Mouse (Mus musculus): ENCODE measurements around the gene Fktn. TPM values are rescaled to one million over a fixed set of nuclear protein-coding genes. Genes with fewer than 3 reads are reported as not detected.
A peak's percentile ranks its signal among the peaks of the same experiment; 100 is the strongest.
"Not testable (repeated sequence)": the region's sequence is repeated elsewhere in the genome, so short reads cannot be mapped to it uniquely, and the experiment has no call there.

The Fktn gene
- 4.6 and 7.4 TPM in 2 replicates for total RNA-seq (2017)

- peak; percentile 51 to 58; a peak in 3 of 4 replicates for ATAC-seq (replicated peaks in 1 of 2; ENCODE audit: insufficient read depth in 1 of 2, low FRiP score in 2 of 2, low TSS enrichment in 1 of 2, low read depth in 1 of 2, poor library complexity in 2 of 2, severe bottlenecking in 2 of 2)
Measured at GRCm38 (mm10) chr4:53713704-53714050, at the start of gene Fktn. TSS of gene Fktn (plus strand) at chr4:53713998.

GRCm38 (mm10) chr4:53682092-53682491 is 31.7 kb upstream of the Fktn start:
- ATAC-seq (replicated peaks in 1 of 2; ENCODE audit: insufficient read depth in 1 of 2, low FRiP score in 2 of 2, low TSS enrichment in 1 of 2, low read depth in 1 of 2, poor library complexity in 2 of 2, severe bottlenecking in 2 of 2): peak in 1 of 2 experiments; percentile 32; a peak in 2 of 4 replicates

GRCm38 (mm10) chr4:53688965-53689364 is 24.8 kb upstream of the Fktn start:
- ATAC-seq (replicated peaks in 1 of 2; ENCODE audit: insufficient read depth in 1 of 2, low FRiP score in 2 of 2, low TSS enrichment in 1 of 2, low read depth in 1 of 2, poor library complexity in 2 of 2, severe bottlenecking in 2 of 2): no peak

- no peak for ATAC-seq (replicated peaks in 1 of 2; ENCODE audit: insufficient read depth in 1 of 2, low FRiP score in 2 of 2, low TSS enrichment in 1 of 2, low read depth in 1 of 2, poor library complexity in 2 of 2, severe bottlenecking in 2 of 2)
Measured at GRCm38 (mm10) chr4:53691418-53691817, 22.4 kb upstream of the Fktn start.

DNA sequence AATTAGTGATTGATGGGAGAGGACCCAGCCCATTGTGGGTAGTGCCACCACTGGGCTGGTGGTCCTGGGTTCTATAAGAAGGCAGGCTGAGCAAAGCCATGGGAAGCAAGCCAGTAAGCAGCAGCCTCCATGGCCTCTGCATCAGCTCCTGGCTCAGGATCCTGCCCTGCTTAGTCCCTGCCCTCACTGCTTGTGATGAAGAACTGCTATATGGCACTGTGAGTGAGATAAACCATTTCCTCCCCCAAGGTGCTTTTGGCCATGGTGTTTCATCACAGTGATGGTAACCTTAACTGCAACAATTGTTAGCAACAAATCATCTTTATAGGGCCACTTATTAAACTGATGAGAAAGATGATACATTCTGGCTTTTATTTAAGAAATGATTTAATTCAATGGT is 4.6 kb upstream of the Fktn start:
- not testable (repeated sequence) for ATAC-seq (replicated peaks in 1 of 2; ENCODE audit: insufficient read depth in 1 of 2, low FRiP score in 2 of 2, low TSS enrichment in 1 of 2, low read depth in 1 of 2, poor library complexity in 2 of 2, severe bottlenecking in 2 of 2)

DNA sequence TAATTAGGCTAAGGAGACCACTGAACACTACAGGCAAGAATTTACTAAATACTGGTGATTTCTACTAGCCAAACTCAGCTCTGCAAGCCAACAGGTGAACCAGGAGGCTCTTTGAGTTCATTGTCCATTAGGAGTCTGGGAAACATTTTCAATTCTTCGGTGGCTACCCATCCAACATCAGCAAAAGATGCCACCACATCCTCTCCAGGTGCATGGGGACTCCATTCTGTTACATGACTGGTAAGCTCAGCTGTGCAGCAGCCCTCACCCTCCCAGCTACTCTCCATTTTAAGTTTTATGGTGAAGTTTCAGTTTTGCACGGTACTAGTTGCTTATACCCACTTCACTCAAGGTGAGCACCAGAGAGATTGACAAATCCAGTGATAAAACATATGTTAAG is 3.8 kb upstream of the Fktn start:
- no peak for ATAC-seq (replicated peaks in 1 of 2; ENCODE audit: insufficient read depth in 1 of 2, low FRiP score in 2 of 2, low TSS enrichment in 1 of 2, low read depth in 1 of 2, poor library complexity in 2 of 2, severe bottlenecking in 2 of 2)

- no peak for ATAC-seq (replicated peaks in 1 of 2; ENCODE audit: insufficient read depth in 1 of 2, low FRiP score in 2 of 2, low TSS enrichment in 1 of 2, low read depth in 1 of 2, poor library complexity in 2 of 2, severe bottlenecking in 2 of 2)
Measured at GRCm38 (mm10) chr4:53710555-53711328, 3.1 kb upstream of the Fktn start.

DNA sequence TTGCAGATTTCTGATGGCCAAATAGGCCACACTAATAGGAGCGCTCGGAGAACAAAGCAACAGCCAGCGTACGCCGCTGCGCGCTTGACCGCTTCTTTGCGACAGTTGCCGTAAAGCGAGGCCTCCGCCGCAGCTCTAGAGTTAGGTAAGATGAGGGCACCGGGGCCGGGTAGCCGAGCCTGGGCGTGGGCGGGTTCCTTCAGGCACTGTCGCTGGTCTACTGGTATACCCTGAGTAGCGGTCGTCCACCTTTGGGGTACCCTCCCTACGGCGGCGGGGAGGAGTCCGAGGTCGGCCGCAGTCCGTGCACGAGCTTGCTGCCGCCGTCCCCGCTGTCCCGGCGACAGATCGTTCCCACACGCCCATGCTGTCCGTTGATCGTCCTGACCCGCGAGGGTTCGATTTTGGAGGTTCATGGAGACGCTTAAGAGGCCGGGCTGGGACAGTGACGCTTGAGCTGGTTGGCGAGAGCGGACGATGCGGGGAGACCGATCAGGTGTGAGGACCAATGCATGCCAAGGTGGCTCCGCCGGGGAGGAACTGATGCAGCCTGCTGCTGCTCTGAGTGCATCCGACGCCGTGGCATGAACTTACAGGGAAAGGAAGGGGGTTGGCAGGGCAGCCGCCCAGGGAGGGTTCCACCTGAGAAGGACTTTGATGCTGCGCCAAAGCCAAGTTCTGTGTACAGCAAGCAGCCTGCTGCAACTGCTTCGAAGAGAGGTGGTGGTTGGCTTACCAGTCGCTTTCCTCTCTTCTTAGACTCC is 435 bp downstream of the Fktn start:
- peak; percentile 81 to 93 for ATAC-seq (replicated peaks in 1 of 2; ENCODE audit: insufficient read depth in 1 of 2, low FRiP score in 2 of 2, low TSS enrichment in 1 of 2, low read depth in 1 of 2, poor library complexity in 2 of 2, severe bottlenecking in 2 of 2)

DNA sequence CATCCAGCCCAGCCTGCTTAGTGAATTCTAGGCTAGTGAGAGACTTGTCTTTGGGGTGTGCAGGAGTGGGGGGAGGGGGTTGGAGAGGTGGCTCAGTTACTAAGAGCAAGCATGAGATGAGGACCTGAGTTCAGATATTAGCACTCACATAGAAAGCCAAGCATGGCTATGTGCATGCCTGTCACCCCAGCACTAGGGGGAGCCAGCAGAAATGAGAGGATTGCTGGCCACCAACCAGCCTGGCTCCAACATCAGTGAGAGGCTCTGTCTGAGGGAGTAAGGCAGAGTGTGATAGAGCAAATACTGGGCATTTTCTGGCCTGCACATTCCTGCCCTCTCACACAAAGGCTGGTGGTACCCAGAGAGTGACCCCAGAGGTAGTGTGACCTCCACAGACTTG is 2.2 kb downstream of the Fktn start:
- ATAC-seq (replicated peaks in 1 of 2; ENCODE audit: insufficient read depth in 1 of 2, low FRiP score in 2 of 2, low TSS enrichment in 1 of 2, low read depth in 1 of 2, poor library complexity in 2 of 2, severe bottlenecking in 2 of 2): no peak

- no peak for ATAC-seq (replicated peaks in 1 of 2; ENCODE audit: insufficient read depth in 1 of 2, low FRiP score in 2 of 2, low TSS enrichment in 1 of 2, low read depth in 1 of 2, poor library complexity in 2 of 2, severe bottlenecking in 2 of 2)
Measured at GRCm38 (mm10) chr4:53717546-53717945, 3.7 kb downstream of the Fktn start.

DNA sequence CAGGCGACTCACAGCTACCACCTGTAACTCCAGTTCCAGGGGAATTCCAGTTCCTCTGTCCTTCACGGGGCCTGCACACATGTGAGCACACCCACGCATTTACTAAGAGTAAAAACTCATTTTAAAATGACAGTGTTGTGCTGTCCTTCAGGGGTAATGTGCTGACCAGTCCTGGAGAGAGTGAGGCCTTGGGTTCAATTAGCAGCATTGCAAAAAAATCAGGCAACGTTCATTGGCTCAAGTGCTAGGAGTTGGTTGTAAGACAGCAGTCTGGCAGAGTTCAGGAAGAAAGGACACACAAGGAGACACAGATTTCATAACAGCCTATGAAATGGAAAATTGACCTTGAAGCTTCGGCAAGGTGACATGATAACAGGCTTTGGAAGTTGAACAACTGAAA is 4.5 kb downstream of the Fktn start:
- no peak for ATAC-seq (replicated peaks in 1 of 2; ENCODE audit: insufficient read depth in 1 of 2, low FRiP score in 2 of 2, low TSS enrichment in 1 of 2, low read depth in 1 of 2, poor library complexity in 2 of 2, severe bottlenecking in 2 of 2)

- ATAC-seq (replicated peaks in 1 of 2; ENCODE audit: insufficient read depth in 1 of 2, low FRiP score in 2 of 2, low TSS enrichment in 1 of 2, low read depth in 1 of 2, poor library complexity in 2 of 2, severe bottlenecking in 2 of 2): no peak
Measured at GRCm38 (mm10) chr4:53722506-53722905, 8.7 kb downstream of the Fktn start.

DNA sequence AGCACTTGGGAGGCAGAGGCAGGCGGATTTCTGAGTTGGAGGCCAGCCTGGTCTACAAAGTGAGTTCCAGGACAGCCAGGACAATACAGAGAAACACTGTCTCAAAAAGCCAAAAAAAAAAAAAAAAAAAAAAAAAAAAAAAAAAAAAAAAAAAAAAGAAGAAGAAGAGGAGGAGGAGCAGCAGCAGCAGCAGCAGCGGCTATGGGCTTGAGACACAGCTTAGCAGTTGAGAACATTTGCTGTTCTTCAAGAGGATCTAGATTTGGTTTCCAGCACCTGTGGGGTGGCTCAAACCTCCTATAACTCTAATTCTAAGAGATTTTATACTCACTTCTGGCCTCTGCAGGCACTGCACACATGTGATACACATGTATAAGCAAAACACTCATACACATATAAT is 12.3 kb downstream of the Fktn start:
- not testable (repeated sequence) for ATAC-seq (replicated peaks in 1 of 2; ENCODE audit: insufficient read depth in 1 of 2, low FRiP score in 2 of 2, low TSS enrichment in 1 of 2, low read depth in 1 of 2, poor library complexity in 2 of 2, severe bottlenecking in 2 of 2)

DNA sequence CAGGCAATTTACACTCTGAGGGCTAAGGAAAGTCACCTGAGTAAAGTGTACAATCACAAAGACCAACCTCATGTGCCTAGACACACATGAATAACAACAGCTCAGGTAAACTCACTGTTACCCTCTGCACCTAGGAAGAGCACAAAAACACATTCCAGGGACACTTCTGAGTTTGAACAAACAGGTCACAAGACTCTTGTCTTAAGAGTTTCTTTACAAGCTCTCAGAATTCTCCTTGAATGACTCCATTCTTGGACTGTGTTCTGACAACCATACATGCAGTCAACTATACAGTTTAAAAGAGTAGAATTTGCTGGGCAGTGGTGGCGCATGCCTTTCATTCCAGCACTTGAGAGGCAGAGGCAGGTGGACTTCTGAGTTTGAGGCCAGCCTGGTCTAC is 14.3 kb downstream of the Fktn start:
- no peak for ATAC-seq (replicated peaks in 1 of 2; ENCODE audit: insufficient read depth in 1 of 2, low FRiP score in 2 of 2, low TSS enrichment in 1 of 2, low read depth in 1 of 2, poor library complexity in 2 of 2, severe bottlenecking in 2 of 2)

DNA sequence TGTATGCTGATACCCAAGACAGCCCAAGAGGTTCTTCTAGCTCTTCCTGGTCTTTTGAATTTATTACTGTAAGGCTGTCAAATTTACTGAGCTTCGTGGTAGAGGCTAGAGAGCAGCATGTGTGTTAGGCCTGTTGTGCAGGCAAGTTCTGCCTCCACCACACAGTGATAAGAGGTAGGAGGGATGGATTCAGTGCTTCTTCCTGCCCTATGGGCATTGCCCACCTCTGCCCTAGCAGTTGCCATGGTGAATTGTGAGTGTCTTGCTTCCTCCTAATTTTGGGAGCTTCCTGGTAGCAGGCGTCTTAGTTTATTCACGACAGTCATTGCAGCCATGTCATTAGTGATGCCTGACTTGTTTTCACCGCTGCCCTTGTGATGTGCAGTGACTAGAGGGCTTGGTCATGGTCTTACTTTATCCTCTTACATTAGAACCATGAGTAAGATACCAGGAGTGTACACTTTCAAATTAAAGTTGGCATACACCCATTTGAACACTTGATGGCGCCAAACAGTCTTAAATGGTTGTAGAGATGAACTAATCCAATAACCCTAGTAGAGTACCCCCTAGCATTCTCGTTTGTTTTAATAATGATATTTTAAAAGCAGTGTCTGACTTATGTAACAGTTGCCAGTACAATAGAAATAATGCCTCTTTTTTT is 25.3 kb downstream of the Fktn start:
- ATAC-seq (replicated peaks in 1 of 2; ENCODE audit: insufficient read depth in 1 of 2, low FRiP score in 2 of 2, low TSS enrichment in 1 of 2, low read depth in 1 of 2, poor library complexity in 2 of 2, severe bottlenecking in 2 of 2): peak; percentile 37 to 76; a peak in 3 of 4 replicates

DNA sequence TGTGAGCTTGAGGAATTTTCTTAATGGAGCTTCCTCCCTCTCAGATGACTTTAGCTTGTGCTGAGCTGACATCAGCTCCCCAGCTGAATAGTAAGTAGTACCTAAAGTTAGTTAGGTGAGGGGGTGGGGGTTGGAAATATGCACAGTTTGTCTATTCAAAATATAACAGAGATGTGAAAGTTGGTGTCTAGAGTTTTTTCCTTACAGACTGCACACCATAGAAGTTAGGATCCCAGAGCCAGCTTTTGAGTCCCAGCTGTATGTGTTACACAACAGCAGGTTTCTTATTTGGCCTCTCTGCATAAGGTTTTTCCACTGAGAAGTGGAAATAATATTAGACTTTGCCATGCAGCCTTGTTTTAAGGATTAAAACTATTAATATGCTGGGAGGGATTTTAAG is 36.0 kb downstream of the Fktn start:
- no peak for ATAC-seq (replicated peaks in 1 of 2; ENCODE audit: insufficient read depth in 1 of 2, low FRiP score in 2 of 2, low TSS enrichment in 1 of 2, low read depth in 1 of 2, poor library complexity in 2 of 2, severe bottlenecking in 2 of 2)

- ATAC-seq (replicated peaks in 1 of 2; ENCODE audit: insufficient read depth in 1 of 2, low FRiP score in 2 of 2, low TSS enrichment in 1 of 2, low read depth in 1 of 2, poor library complexity in 2 of 2, severe bottlenecking in 2 of 2): no peak
Measured at GRCm38 (mm10) chr4:53750391-53751120, 36.8 kb downstream of the Fktn start.

DNA sequence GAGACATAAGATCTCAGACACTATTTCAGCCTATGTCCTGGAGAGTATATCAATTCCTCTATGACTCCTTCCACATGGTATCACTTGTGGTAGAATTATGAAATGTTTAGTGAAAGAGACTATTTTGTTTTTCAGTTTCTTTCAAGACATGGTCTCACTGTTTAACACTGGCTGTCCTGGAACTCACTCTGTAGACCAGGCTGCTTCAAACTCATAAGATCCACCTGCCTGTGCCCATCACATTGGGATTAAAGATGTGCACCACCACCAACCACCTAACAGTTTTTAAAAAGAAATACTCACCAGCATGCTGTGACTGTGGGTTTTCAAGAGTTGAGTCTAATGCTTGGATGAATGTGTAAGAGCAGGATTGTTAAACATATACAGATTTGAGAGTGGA is 43.2 kb downstream of the Fktn start:
- no peak for ATAC-seq (replicated peaks in 1 of 2; ENCODE audit: insufficient read depth in 1 of 2, low FRiP score in 2 of 2, low TSS enrichment in 1 of 2, low read depth in 1 of 2, poor library complexity in 2 of 2, severe bottlenecking in 2 of 2)

Data from hematopoietic stem cell, adult 5-6 weeks (primary cell).